Mouse (Mus musculus) left cerebral cortex, postnatal 14 days (tissue): ENCODE measurements around the gene Atp5j2. TPM values are rescaled to one million over a fixed set of nuclear protein-coding genes. Genes with fewer than 3 reads are reported as not detected.

Experiments
- DNase-seq, 2 experiments: peaks; one replicate each; pipeline ENCODE4 v3.0.0; 2021 to 2022; ENCODE audit warnings: low spot score in 2 of 2, mixed read lengths in 1 of 2
- intact Hi-C: fragments of 180-260 bp; cut with DNase I; formaldehyde crosslinking; loops from one replicate; pipeline ENCODE4 v1.15.1; 2025
- total RNA-seq, 2 experiments: library from RNA; stranded (reverse); gene quantifications; 2 replicates each; pipeline ENCODE4 v1.2.3; 2021

Gene Atp5j2
- total RNA-seq, 2 experiments from 2014 or later, result 280 to 283 TPM

GRCm38 (mm10) chr5:145140611-145141010 is 51.3 kb downstream of the Atp5j2 start:
- intact Hi-C loops, result no loop called here
- DNase-seq, result no peak

- peak; percentile 94 to 95 for DNase-seq
These were observed 52.0 kb downstream of the Atp5j2 start, which contains the start of the genes Pdap1 and Bud31 for GRCm38 (mm10) chr5:145139571-145140519. Gene Pdap1, minus strand, starts transcription at chr5:145140238. Gene Bud31, plus strand, starts transcription at chr5:145140362.

GRCm38 (mm10) chr5:145138836-145139235 is 53.0 kb downstream of the Atp5j2 start:
- intact Hi-C loops, result no loop called here

More at GRCm38 (mm10) chr5:145139571-145140519, 52.0 kb downstream of the Atp5j2 start, which contains the start of the genes Pdap1 and Bud31:
- intact Hi-C loops, result no loop called here

More at GRCm38 (mm10) chr5:145138836-145139235, 53.0 kb downstream of the Atp5j2 start:
- peak in 1 of 2 experiments; percentile 41 for DNase-seq

Other genes with a start within 250 kb of the Atp5j2 start
- gene Smurf1, start 226.2 kb downstream of the Atp5j2 start, total RNA-seq, result 10 to 100 TPM; 37.2 to 40.8 TPM
- not detected for gene Gm4871, start 159.3 kb downstream of the Atp5j2 start, total RNA-seq
- not detected for gene 1700018F24Rik, start 149.1 kb downstream of the Atp5j2 start, total RNA-seq
- 100 to 1,000 TPM; 202 to 205 TPM for gene Arpc1a, start 108.2 kb downstream of the Atp5j2 start, total RNA-seq
- not detected for gene Kpna7, start 108.0 kb downstream of the Atp5j2 start, total RNA-seq
- gene Arpc1b, start 77.8 kb downstream of the Atp5j2 start, total RNA-seq, result 10 to 100 TPM; 31.3 to 35.0 TPM
- 10 to 100 TPM; 85.9 to 96.7 TPM for gene Pdap1, start 51.8 kb downstream of the Atp5j2 start, total RNA-seq
- gene Bud31, start 51.7 kb downstream of the Atp5j2 start, total RNA-seq, result 10 to 100 TPM; 77.9 to 95.3 TPM
- gene Ptcd1, start 25.0 kb downstream of the Atp5j2 start, total RNA-seq, result 10 to 100 TPM; 16.4 to 17.7 TPM
- 10 to 100 TPM; 24.0 to 24.2 TPM for gene Cpsf4, start 24.8 kb downstream of the Atp5j2 start, total RNA-seq
- gene Zkscan14, start 9.8 kb upstream of the Atp5j2 start, total RNA-seq, result 10 to 100 TPM in 1 of 2 experiments, 1 to 10 TPM in 1; 9.2 to 10.4 TPM
- 10 to 100 TPM; 11.7 to 12.3 TPM for gene Zkscan5, start 12.5 kb upstream of the Atp5j2 start, total RNA-seq
- gene Zfp655, start 39.7 kb upstream of the Atp5j2 start, total RNA-seq, result 10 to 100 TPM; 23.9 to 26.1 TPM
- 10 to 100 TPM; 17.2 to 18.1 TPM for gene Zscan25, start 88.4 kb upstream of the Atp5j2 start, total RNA-seq
- gene Cyp3a57, start 153.2 kb upstream of the Atp5j2 start, total RNA-seq, result not detected